Mouse (Mus musculus): ENCODE data around the gene 2010109A12Rik. TPM values are rescaled to one million over a fixed set of nuclear protein-coding genes. Genes with fewer than 3 reads are reported as not detected.

2010109A12Rik gene
- polyA plus RNA-seq, 1 experiment from 2014 or later, result 1.4 TPM

- Histone ChIP-seq H3K9me3 (ENCODE audit: control insufficient read depth, low read length) (no peaks in the 10 kb centered on the region), H3K4me3 (ENCODE audit: low read depth, low read length) (no peak overlapping the region), H3K9ac (ENCODE audit: low read depth, low read length) (no peak overlapping the region), H3K27me3 (replicated peaks; ENCODE audit: control insufficient read depth, insufficient read depth, low read length) (no peaks in the 10 kb centered on the region), H3K4me2 (no peak overlapping the region), H3K4me1 (replicated peaks; ENCODE audit: control insufficient read depth, insufficient read depth, low read length) (no peaks in the 10 kb centered on the region), H3K27ac (ENCODE audit: low read depth, low read length) (no peak overlapping the region), H3K36me3 (ENCODE audit: control insufficient read depth, insufficient read depth, low read length) (peaks cover 12% of the 10 kb centered on the region)
- ATAC-seq (replicated peaks; ENCODE audit: low FRiP score) (no peak), DNase-seq (ENCODE audit: low spot score) (no peak)
- WGBS, result 77% methylated on average over 2 of the region's 2 CpGs
These were observed 26.1 kb upstream of the 2010109A12Rik start for GRCm38 (mm10) chr5:93180252-93180651.

- no peak overlapping the region for H3K27ac ChIP-seq (ENCODE audit: low read depth, low read length)
- H3K27me3 ChIP-seq (replicated peaks; ENCODE audit: control insufficient read depth, insufficient read depth, low read length), result no peaks in the 10 kb centered on the region
- DNase-seq (ENCODE audit: low spot score) (no peak), ATAC-seq (replicated peaks; ENCODE audit: low FRiP score) (no peak)
- 86% methylated on average over 6 of the region's 6 CpGs for WGBS
- H3K4me3 ChIP-seq (ENCODE audit: low read depth, low read length), result no peak overlapping the region
- peaks cover 19% of the 10 kb centered on the region for H3K36me3 ChIP-seq (ENCODE audit: control insufficient read depth, insufficient read depth, low read length)
- H3K9me3 ChIP-seq (ENCODE audit: control insufficient read depth, low read length), result no peaks in the 10 kb centered on the region
- no peak overlapping the region for H3K4me2 ChIP-seq
- no peaks in the 10 kb centered on the region for H3K4me1 ChIP-seq (replicated peaks; ENCODE audit: control insufficient read depth, insufficient read depth, low read length)
- H3K9ac ChIP-seq (ENCODE audit: low read depth, low read length), result no peak overlapping the region
These were observed 23.0 kb upstream of the 2010109A12Rik start for GRCm38 (mm10) chr5:93183311-93183710.

- Histone ChIP-seq H3K27ac (ENCODE audit: low read depth, low read length) (no peak overlapping the region), H3K4me1 (replicated peaks; ENCODE audit: control insufficient read depth, insufficient read depth, low read length) (no peaks in the 10 kb centered on the region), H3K9ac (ENCODE audit: low read depth, low read length) (no peak overlapping the region), H3K4me2 (no peak overlapping the region), H3K4me3 (ENCODE audit: low read depth, low read length) (no peak overlapping the region), H3K27me3 (replicated peaks; ENCODE audit: control insufficient read depth, insufficient read depth, low read length) (no peaks in the 10 kb centered on the region), H3K36me3 (ENCODE audit: control insufficient read depth, insufficient read depth, low read length) (peaks cover 19% of the 10 kb centered on the region), H3K9me3 (ENCODE audit: control insufficient read depth, low read length) (no peaks in the 10 kb centered on the region)
- 94% methylated on average over 6 of the region's 6 CpGs for WGBS
- ATAC-seq (replicated peaks; ENCODE audit: low FRiP score) (no peak), DNase-seq (ENCODE audit: low spot score) (no peak)
These were observed 21.8 kb upstream of the 2010109A12Rik start for GRCm38 (mm10) chr5:93184548-93184947.

GRCm38 (mm10) chr5:93189607-93190006 is 16.7 kb upstream of the 2010109A12Rik start:
- Histone ChIP-seq H3K4me2 (no peak overlapping the region), H3K36me3 (ENCODE audit: control insufficient read depth, insufficient read depth, low read length) (peaks cover 9% of the 10 kb centered on the region), H3K27ac (ENCODE audit: low read depth, low read length) (no peak overlapping the region), H3K4me1 (replicated peaks; ENCODE audit: control insufficient read depth, insufficient read depth, low read length) (no peaks in the 10 kb centered on the region), H3K4me3 (ENCODE audit: low read depth, low read length) (no peak overlapping the region), H3K9ac (ENCODE audit: low read depth, low read length) (no peak overlapping the region), H3K27me3 (replicated peaks; ENCODE audit: control insufficient read depth, insufficient read depth, low read length) (no peaks in the 10 kb centered on the region), H3K9me3 (ENCODE audit: control insufficient read depth, low read length) (no peaks in the 10 kb centered on the region)
- 84% methylated on average over 3 of the region's 3 CpGs for WGBS
- ATAC-seq (replicated peaks; ENCODE audit: low FRiP score) (no peak), DNase-seq (ENCODE audit: low spot score) (no peak)

GRCm38 (mm10) chr5:93190428-93190827 is 15.9 kb upstream of the 2010109A12Rik start:
- peaks cover 7% of the 10 kb centered on the region for H3K36me3 ChIP-seq (ENCODE audit: control insufficient read depth, insufficient read depth, low read length)
- no peak overlapping the region for H3K27ac ChIP-seq (ENCODE audit: low read depth, low read length)
- no peak for DNase-seq (ENCODE audit: low spot score)
- H3K4me3 ChIP-seq (ENCODE audit: low read depth, low read length), result no peak overlapping the region
- WGBS, result 92% methylated on average over 5 of the region's 5 CpGs
- no peaks in the 10 kb centered on the region for H3K9me3 ChIP-seq (ENCODE audit: control insufficient read depth, low read length)
- no peaks in the 10 kb centered on the region for H3K4me1 ChIP-seq (replicated peaks; ENCODE audit: control insufficient read depth, insufficient read depth, low read length)
- H3K9ac ChIP-seq (ENCODE audit: low read depth, low read length), result no peak overlapping the region
- ATAC-seq (replicated peaks; ENCODE audit: low FRiP score), result no peak
- H3K4me2 ChIP-seq, result no peak overlapping the region
- H3K27me3 ChIP-seq (replicated peaks; ENCODE audit: control insufficient read depth, insufficient read depth, low read length), result no peaks in the 10 kb centered on the region

GRCm38 (mm10) chr5:93198232-93198631 is 8.1 kb upstream of the 2010109A12Rik start:
- Histone ChIP-seq H3K9me3 (ENCODE audit: control insufficient read depth, low read length) (no peaks in the 10 kb centered on the region), H3K4me2 (no peak overlapping the region), H3K36me3 (ENCODE audit: control insufficient read depth, insufficient read depth, low read length) (peaks cover 17% of the 10 kb centered on the region), H3K27me3 (replicated peaks; ENCODE audit: control insufficient read depth, insufficient read depth, low read length) (no peaks in the 10 kb centered on the region), H3K27ac (ENCODE audit: low read depth, low read length) (no peak overlapping the region), H3K4me3 (ENCODE audit: low read depth, low read length) (no peak overlapping the region), H3K9ac (ENCODE audit: low read depth, low read length) (no peak overlapping the region), H3K4me1 (replicated peaks; ENCODE audit: control insufficient read depth, insufficient read depth, low read length) (no peaks in the 10 kb centered on the region; the same call in 1 of the 2 replicates)
- ATAC-seq (replicated peaks; ENCODE audit: low FRiP score) (no peak), DNase-seq (ENCODE audit: low spot score) (no peak)
- WGBS, result 81% methylated on average over 3 of the region's 3 CpGs

GRCm38 (mm10) chr5:93201181-93201580 is 5.1 kb upstream of the 2010109A12Rik start:
- Histone ChIP-seq H3K9ac (ENCODE audit: low read depth, low read length) (no peak overlapping the region), H3K4me2 (no peak overlapping the region), H3K27ac (ENCODE audit: low read depth, low read length) (no peak overlapping the region), H3K4me3 (ENCODE audit: low read depth, low read length) (no peak overlapping the region), H3K9me3 (ENCODE audit: control insufficient read depth, low read length) (no peaks in the 10 kb centered on the region), H3K4me1 (replicated peaks; ENCODE audit: control insufficient read depth, insufficient read depth, low read length) (peaks cover 3% of the 10 kb centered on the region; the same call in 1 of the 2 replicates), H3K36me3 (ENCODE audit: control insufficient read depth, insufficient read depth, low read length) (peaks cover 17% of the 10 kb centered on the region), H3K27me3 (replicated peaks; ENCODE audit: control insufficient read depth, insufficient read depth, low read length) (no peaks in the 10 kb centered on the region)
- ATAC-seq (replicated peaks; ENCODE audit: low FRiP score), result no peak
- DNase-seq (ENCODE audit: low spot score), result no peak
- 74% methylated on average over 1 of the region's 1 CpGs for WGBS

- H3K27me3 ChIP-seq (replicated peaks; ENCODE audit: control insufficient read depth, insufficient read depth, low read length), result no peaks in the 10 kb centered on the region
- peak overlapping the region; percentile 93 for H3K27ac ChIP-seq (ENCODE audit: low read depth, low read length)
- peak; percentile 69 for DNase-seq (ENCODE audit: low spot score)
- peak overlapping the region; percentile 90 for H3K4me2 ChIP-seq
- no peaks in the 10 kb centered on the region for H3K9me3 ChIP-seq (ENCODE audit: control insufficient read depth, low read length)
- WGBS, result under 1% methylated on average over 56 of the region's 63 CpGs
- H3K9ac ChIP-seq (ENCODE audit: low read depth, low read length), result peak overlapping the region; percentile 91
- H3K36me3 ChIP-seq (ENCODE audit: control insufficient read depth, insufficient read depth, low read length), result peaks cover 5% of the 10 kb centered on the region; the same call in 1 of the 2 replicates
- H3K4me3 ChIP-seq (ENCODE audit: low read depth, low read length), result peak overlapping the region; percentile 90
- H3K4me1 ChIP-seq (replicated peaks; ENCODE audit: control insufficient read depth, insufficient read depth, low read length), result peaks cover 3% of the 10 kb centered on the region; the same call in 1 of the 2 replicates
- ATAC-seq (replicated peaks; ENCODE audit: low FRiP score), result peak; percentile 69
These were observed 778 bp upstream of the 2010109A12Rik start for GRCm38 (mm10) chr5:93205371-93206108.

GRCm38 (mm10) chr5:93207006-93207348 is 659 bp downstream of the 2010109A12Rik start:
- no peaks in the 10 kb centered on the region for H3K27me3 ChIP-seq (replicated peaks; ENCODE audit: control insufficient read depth, insufficient read depth, low read length)
- no peaks in the 10 kb centered on the region for H3K36me3 ChIP-seq (ENCODE audit: control insufficient read depth, insufficient read depth, low read length)
- H3K4me3 ChIP-seq (ENCODE audit: low read depth, low read length), result peak overlapping the region; percentile 90
- no peaks in the 10 kb centered on the region for H3K9me3 ChIP-seq (ENCODE audit: control insufficient read depth, low read length)
- H3K9ac ChIP-seq (ENCODE audit: low read depth, low read length), result peak overlapping the region; percentile 91
- WGBS, result 10% methylated on average over 6 of the region's 6 CpGs
- DNase-seq (ENCODE audit: low spot score) (no peak), ATAC-seq (replicated peaks; ENCODE audit: low FRiP score) (peak; percentile 5; the same call in 1 of the 2 replicates)
- peaks cover 3% of the 10 kb centered on the region; the same call in 1 of the 2 replicates for H3K4me1 ChIP-seq (replicated peaks; ENCODE audit: control insufficient read depth, insufficient read depth, low read length)
- H3K27ac ChIP-seq (ENCODE audit: low read depth, low read length), result peak overlapping the region; percentile 93
- peak overlapping the region; percentile 77 for H3K4me2 ChIP-seq
